Comparison of ENCODE assay signal across 9 mouse cellular contexts in genomic region chr8:120186454-120186853, GRCm38 (mm10). TPM values are rescaled to one million over a fixed set of nuclear protein-coding genes. Genes with fewer than 3 reads are reported as not detected.
DNase-seq lines count a peak whose midpoint lies in the region; ATAC-seq and TF ChIP-seq lines count a peak whose summit lies in the region.
"Had no signal": no experiment of that assay in that cellular context is flagged by ENCODE, and none has a peak within 500 bp of the region (broad histone marks: within the 10 kb centered on the region; RNA-seq: fewer than 3 reads in every experiment).

No protein-coding gene starts in this region.

- no peak overlapping the region for H3K27ac ChIP-seq in kidney, adult 2 months (ENCODE audit: insufficient read depth, low read depth, low read length)
- no peak overlapping the region for H3K27ac ChIP-seq in kidney, embryonic 16.5 days (ENCODE audit: low read length)
- H3K27ac ChIP-seq in brown adipose tissue, adult 24 weeks (replicated peaks; ENCODE audit: low read depth, low read length) = peak overlapping the region; percentile 25; the same call in 1 of the 2 replicates

- no peaks in the 10 kb centered on the region for H3K36me3 ChIP-seq in kidney, adult 2 months (ENCODE audit: control insufficient read depth, insufficient read depth, low read length)
- H3K36me3 ChIP-seq in kidney, embryonic 16.5 days (ENCODE audit: insufficient read depth, low read length) = no peaks in the 10 kb centered on the region

- H3K27me3 ChIP-seq in kidney, adult 2 months (replicated peaks; ENCODE audit: control insufficient read depth, insufficient read depth, low read length) = no peaks in the 10 kb centered on the region
- H3K27me3 ChIP-seq in kidney, embryonic 16.5 days (ENCODE audit: insufficient read depth, low read length) = no peaks in the 10 kb centered on the region

- H3K9me3 ChIP-seq in kidney, embryonic 16.5 days (ENCODE audit: low read length) = no peaks in the 10 kb centered on the region

- no peak for TF ChIP-seq POLR2A in kidney, adult 2 months (IDR thresholded peaks at IDR 0.05; ENCODE audit: low read depth, low read length)
- TF ChIP-seq POLR2A in lung, adult 2 months (IDR thresholded peaks at IDR 0.05; ENCODE audit: borderline replicate concordance, extremely low read depth, low read depth, low read length) = no peak

- WGBS in kidney, adult 2 months = 54% methylated on average over 8 of the region's 8 CpGs
- WGBS in kidney, embryonic 16.5 days = 63% methylated on average over 8 of the region's 8 CpGs
- WGBS in lung, adult 2 months = 41% methylated on average over 8 of the region's 8 CpGs

- TF ChIP-seq CTCF in kidney, adult 2 months (conservative IDR thresholded peaks at IDR 0.05; ENCODE audit: insufficient read depth, insufficient read length, low read depth, low read length) = no peak
- TF ChIP-seq CTCF in lung, adult 2 months (IDR thresholded peaks at IDR 0.05; ENCODE audit: insufficient read depth, low read length) = no peak

- peaks cover 18% of the 10 kb centered on the region for H3K4me1 ChIP-seq in kidney, adult 2 months (ENCODE audit: control insufficient read depth, insufficient read depth, low read length)
- peaks cover 59% of the 10 kb centered on the region for H3K4me1 ChIP-seq in kidney, embryonic 16.5 days (ENCODE audit: insufficient read depth, low read length)
- peaks cover 52% of the 10 kb centered on the region for H3K4me1 ChIP-seq in brown adipose tissue, adult 24 weeks (ENCODE audit: control insufficient read depth, insufficient read depth, insufficient read length, low read length)
- peaks cover 21% of the 10 kb centered on the region for H3K4me1 ChIP-seq in lung, adult 2 months (ENCODE audit: control insufficient read depth, insufficient read depth, low read length)

- peak; percentile 84 for DNase-seq in kidney, adult 2 months
- peak; percentile 64 to 65 for DNase-seq in heart, postnatal 14 days
- peak; percentile 29 for DNase-seq in lung, adult 2 months
- no peak for DNase-seq in ovary, adult 18-20 months (ENCODE audit: low spot score)
- DNase-seq in thymus, postnatal 0 days (ENCODE audit: low spot score) = no peak
- no peak for DNase-seq in thymus, postnatal 14 days
- DNase-seq: lung, embryonic 14.5 days had no signal

- ATAC-seq in kidney, embryonic 16.5 days (ENCODE audit: low FRiP score, low TSS enrichment) = no peak

- H3K4me2 ChIP-seq in kidney, embryonic 16.5 days (replicated peaks; ENCODE audit: low read depth, low read length) = no peak overlapping the region
- H3K4me2 ChIP-seq: lung, embryonic 14.5 days had no signal

- H3K4me3 ChIP-seq in kidney, adult 2 months (ENCODE audit: insufficient read depth, low read depth, low read length) = no peak overlapping the region
- H3K4me3 ChIP-seq in kidney, embryonic 16.5 days (ENCODE audit: low read length) = no peak overlapping the region
- no peak overlapping the region for H3K4me3 ChIP-seq in brown adipose tissue, adult 24 weeks (ENCODE audit: insufficient read depth, low read depth, low read length)
- H3K4me3 ChIP-seq in lung, adult 2 months (replicated peaks; ENCODE audit: extremely low read depth, low read depth, low read length) = no peak overlapping the region

- intact Hi-C loops in heart, postnatal 14 days (cut with DNase I) = loop anchor here (5.0 kb wide), 1 partner anchor 181 kb away; no protein-coding TSS in a partner anchor

- no peak overlapping the region for H3K9ac ChIP-seq in kidney, embryonic 16.5 days (replicated peaks; ENCODE audit: low read length)
- H3K9ac ChIP-seq: lung, embryonic 14.5 days had no signal

RNA-seq across cellular contexts. Expression of gene Fam92b, which starts 9.2 kb away (rescaled TPM):
- not detected in 2 replicates for polyA plus RNA-seq in kidney, adult 2 months (2012; rRNA removed)
- 0.14 and 0.22 TPM in 2 replicates for polyA plus RNA-seq in kidney, embryonic 16.5 days (2015; fragmentation: Nextera tagmentation; extraction: Ambion mirVana)
- not detected in 2 replicates for polyA plus RNA-seq in brown adipose tissue, adult 24 weeks (2012; ENCODE audit: insufficient read depth, insufficient read length, missing spikeins)
- total RNA-seq in heart, postnatal 14 days (2021) = not detected
- polyA plus RNA-seq in lung, adult 2 months (2012; rRNA removed) = 9.0 and 10.2 TPM in 2 replicates
- polyA plus RNA-seq in thymus, postnatal 0 days (2015; fragmentation: Nextera tagmentation; extraction: Ambion mirVana) = 0.21 and 0.34 TPM in 2 replicates
- polyA plus RNA-seq: lung, embryonic 14.5 days had no signal

RNA-seq across cellular contexts. Expression of gene Gse1, which starts 41.8 kb away (rescaled TPM):
- polyA plus RNA-seq in kidney, adult 2 months (2012; rRNA removed) = 14.8 and 15.6 TPM in 2 replicates
- 6.7 and 7.9 TPM in 2 replicates for polyA plus RNA-seq in kidney, embryonic 16.5 days (2015; fragmentation: Nextera tagmentation; extraction: Ambion mirVana)
- 8.0 and 9.9 TPM in 2 replicates for polyA plus RNA-seq in brown adipose tissue, adult 24 weeks (2012; ENCODE audit: insufficient read depth, insufficient read length, missing spikeins)
- total RNA-seq in heart, postnatal 14 days (2021) = 10 to 100 TPM; 29.0 to 33.1 TPM
- 35.6 and 39.6 TPM in 2 replicates for polyA plus RNA-seq in lung, adult 2 months (2012; rRNA removed)
- 26.3 and 35.9 TPM in 2 replicates for polyA plus RNA-seq in thymus, postnatal 0 days (2015; fragmentation: Nextera tagmentation; extraction: Ambion mirVana)

Comparison
In these comparisons a context has a peak if more than half of its experiments do, and no peak if none do; other contexts are left out.
1. DNase-seq: peak in kidney, adult 2 months (single experiment), heart, postnatal 14 days (2 of 2) and lung, adult 2 months (single experiment); none in ovary, adult 18-20 months (single experiment), thymus, postnatal 0 days (single experiment) and thymus, postnatal 14 days (single experiment).